Mouse (Mus musculus) forebrain, embryonic 14.5 days (tissue): ENCODE measurements around the gene Aldh9a1. TPM values are rescaled to one million over a fixed set of nuclear protein-coding genes. Genes with fewer than 3 reads are reported as not detected.
"Not testable (repeated sequence)": the region's sequence is repeated elsewhere in the genome, so short reads cannot be mapped to it uniquely, and the experiment has no call there.

Experiments used
- ATAC-seq: fragments of 200-750 bp; cut with Nextera tagmentation; 2 replicates; pipeline ENCODE4 v1.8.0; 2017; ENCODE audit warnings: mild to moderate bottlenecking, moderate library complexity
- DNase-seq: peaks from one replicate; pipeline ENCODE4 v3.0.0-alpha.2; 2015; ENCODE audit warnings: low spot score
- H3K27ac ChIP-seq: fragments of 300-500 bp; sonication (generic); 2 replicates; pipeline ENCODE4 v1.5.1; 2014; ENCODE audit warnings: low read depth, mild to moderate bottlenecking, control low read depth, low read length, moderate library complexity
- H3K27me3 ChIP-seq: fragments of 300-500 bp; sonication (generic); replicated peaks from 2 replicates; pipeline ENCODE4 v1.6.1; 2014; ENCODE audit warnings: low read length, control low read depth, mixed read lengths; ENCODE audit not compliant: control insufficient read depth, insufficient read depth
- H3K36me3 ChIP-seq: fragments of 300-500 bp; sonication (generic); 2 replicates; pipeline ENCODE4 v1.6.1; 2014; ENCODE audit warnings: low read length, control low read depth; ENCODE audit not compliant: control insufficient read depth, insufficient read depth
- H3K4me1 ChIP-seq: fragments of 300-500 bp; sonication (generic); 2 replicates; pipeline ENCODE4 v1.6.1; 2014; ENCODE audit warnings: antibody characterized with exemption, low read length, control low read depth; ENCODE audit not compliant: control insufficient read depth, insufficient read depth
- H3K4me2 ChIP-seq: fragments of 300-500 bp; sonication (generic); 2 replicates; pipeline ENCODE4 v1.6.1; 2014; ENCODE audit warnings: mild to moderate bottlenecking, control low read depth, low read length
- H3K4me3 ChIP-seq: fragments of 300-500 bp; sonication (generic); 2 replicates; pipeline ENCODE4 v1.5.1; 2014; ENCODE audit warnings: low read depth, low read length, control low read depth
- H3K9ac ChIP-seq: fragments of 300-500 bp; sonication (generic); 2 replicates; pipeline ENCODE4 v1.6.1; 2014; ENCODE audit warnings: mild to moderate bottlenecking, low read length, control low read depth, moderate library complexity
- H3K9me3 ChIP-seq: fragments of 300-500 bp; sonication (generic); replicated peaks from 2 replicates; pipeline ENCODE4 v1.6.1; 2016; ENCODE audit warnings: low read length, control low read depth, mixed read lengths; ENCODE audit not compliant: control insufficient read depth
- WGBS: fragments of 180-500 bp; shearing (Covaris S2); extraction: QIAGEN DNeasy Blood & Tissue Kit; methylation state at CpG from one replicate; pipeline ENCODE4 v1.1.7; 2014; 5-methylcytosine and 5-hydroxymethylcytosine counted together
- polyA plus RNA-seq: library from polyadenylated mRNA; unstranded; fragments of >200 nt; fragmentation: Nextera tagmentation; extraction: Ambion mirVana; gene quantifications from 2 replicates; pipeline ENCODE4 v1.2.1, GENCODE M21; 2014

The Aldh9a1 gene
- polyA plus RNA-seq, 1 experiment from 2014 or later, result 21.2 TPM

GRCm38 (mm10) chr1:167342831-167343230 is 7.0 kb upstream of the Aldh9a1 start:
- ATAC-seq (no peak), DNase-seq (no peak)
- Histone ChIP-seq H3K27me3 (no peaks in the 10 kb centered on the region; the same call in 1 of the 2 replicates), H3K27ac (no peak overlapping the region), H3K9ac (no peak overlapping the region), H3K36me3 (no peaks in the 10 kb centered on the region), H3K4me3 (no peak overlapping the region), H3K9me3 (no peaks in the 10 kb centered on the region), H3K4me2 (no peak overlapping the region), H3K4me1 (no peaks in the 10 kb centered on the region)
- WGBS, result 89% methylated on average over 9 of the region's 10 CpGs

GRCm38 (mm10) chr1:167345994-167346520 is 3.7 kb upstream of the Aldh9a1 start:
- H3K4me1 ChIP-seq, H3K9me3 ChIP-seq, H3K27me3 ChIP-seq, H3K9ac ChIP-seq, ATAC-seq, H3K27ac ChIP-seq, H3K36me3 ChIP-seq, DNase-seq, H3K4me2 ChIP-seq, H3K4me3 ChIP-seq: not testable (repeated sequence)
- 94% methylated on average over 10 of the region's 10 CpGs for WGBS

- not testable (repeated sequence) for H3K36me3 ChIP-seq, H3K4me1 ChIP-seq, ATAC-seq, DNase-seq, H3K27ac ChIP-seq, H3K4me3 ChIP-seq, H3K4me2 ChIP-seq, H3K27me3 ChIP-seq, H3K9me3 ChIP-seq, H3K9ac ChIP-seq
- WGBS, result 48% methylated on average over 3 of the region's 3 CpGs
Observed at GRCm38 (mm10) chr1:167349206-167349605, 585 bp upstream of the Aldh9a1 start.

GRCm38 (mm10) chr1:167350597-167351415 is 1.0 kb downstream of the Aldh9a1 start:
- H3K27me3 ChIP-seq, result no peaks in the 10 kb centered on the region
- no peak for ATAC-seq
- H3K4me2 ChIP-seq, result peak overlapping the region; percentile 82
- H3K4me3 ChIP-seq, result peak overlapping the region; percentile 68
- H3K9ac ChIP-seq, result peak overlapping the region; percentile 81
- no peaks in the 10 kb centered on the region for H3K9me3 ChIP-seq
- no peak for DNase-seq
- peaks cover 9% of the 10 kb centered on the region for H3K36me3 ChIP-seq
- no peak overlapping the region for H3K27ac ChIP-seq
- H3K4me1 ChIP-seq, result no peaks in the 10 kb centered on the region
- 33% methylated on average over 13 of the region's 13 CpGs for WGBS

- no peak overlapping the region for H3K27ac ChIP-seq
- no peak overlapping the region for H3K4me2 ChIP-seq
- WGBS, result 92% methylated on average over 14 of the region's 14 CpGs
- ATAC-seq (no peak), DNase-seq (no peak)
- H3K4me3 ChIP-seq, result no peak overlapping the region
- H3K9ac ChIP-seq, result no peak overlapping the region
- peaks cover 20% of the 10 kb centered on the region for H3K36me3 ChIP-seq
- no peaks in the 10 kb centered on the region for H3K4me1 ChIP-seq
- no peaks in the 10 kb centered on the region for H3K9me3 ChIP-seq
- H3K27me3 ChIP-seq, result no peaks in the 10 kb centered on the region
Observed at GRCm38 (mm10) chr1:167352403-167352802, 2.6 kb downstream of the Aldh9a1 start.

- WGBS, result 95% methylated on average over 9 of the region's 9 CpGs
- H3K36me3 ChIP-seq, result peaks cover 32% of the 10 kb centered on the region
- H3K9me3 ChIP-seq, result no peaks in the 10 kb centered on the region
Observed at GRCm38 (mm10) chr1:167357387-167357786, 7.6 kb downstream of the Aldh9a1 start.

GRCm38 (mm10) chr1:167358731-167359130 is 8.9 kb downstream of the Aldh9a1 start:
- Histone ChIP-seq H3K9ac (no peak overlapping the region), H3K9me3 (no peaks in the 10 kb centered on the region), H3K4me2 (no peak overlapping the region), H3K36me3 (peaks cover 32% of the 10 kb centered on the region), H3K27me3 (no peaks in the 10 kb centered on the region), H3K4me1 (no peaks in the 10 kb centered on the region), H3K4me3 (no peak overlapping the region), H3K27ac (no peak overlapping the region)
- DNase-seq (no peak), ATAC-seq (no peak)
- 84% methylated on average over 9 of the region's 9 CpGs for WGBS

More at GRCm38 (mm10) chr1:167357387-167357786, 7.6 kb downstream of the Aldh9a1 start:
- ATAC-seq, result no peak
- H3K27ac ChIP-seq, result no peak overlapping the region
- H3K4me2 ChIP-seq, result no peak overlapping the region
- no peaks in the 10 kb centered on the region for H3K4me1 ChIP-seq
- no peak overlapping the region for H3K9ac ChIP-seq
- no peaks in the 10 kb centered on the region for H3K27me3 ChIP-seq
- DNase-seq, result no peak
- no peak overlapping the region for H3K4me3 ChIP-seq

- H3K4me3 ChIP-seq, result no peak overlapping the region
- no peak overlapping the region for H3K27ac ChIP-seq
- H3K4me2 ChIP-seq, result no peak overlapping the region
- DNase-seq (no peak), ATAC-seq (no peak)
- H3K4me1 ChIP-seq, result no peaks in the 10 kb centered on the region
- H3K9me3 ChIP-seq, result no peaks in the 10 kb centered on the region
- H3K27me3 ChIP-seq, result no peaks in the 10 kb centered on the region
- 33% methylated on average over 4 of the region's 4 CpGs for WGBS
- H3K36me3 ChIP-seq, result peaks cover 31% of the 10 kb centered on the region
- H3K9ac ChIP-seq, result no peak overlapping the region
Observed at GRCm38 (mm10) chr1:167360268-167360667, 10.5 kb downstream of the Aldh9a1 start.

GRCm38 (mm10) chr1:167362819-167363218 is 13.0 kb downstream of the Aldh9a1 start:
- no peak for DNase-seq
- no peaks in the 10 kb centered on the region for H3K4me1 ChIP-seq
- H3K4me3 ChIP-seq, result no peak overlapping the region
- no peaks in the 10 kb centered on the region for H3K27me3 ChIP-seq
- no peak for ATAC-seq
- no peak overlapping the region for H3K9ac ChIP-seq
- no peaks in the 10 kb centered on the region for H3K9me3 ChIP-seq
- peaks cover 14% of the 10 kb centered on the region for H3K36me3 ChIP-seq
- H3K27ac ChIP-seq, result no peak overlapping the region
- 82% methylated on average over 4 of the region's 4 CpGs for WGBS
- no peak overlapping the region for H3K4me2 ChIP-seq
